Mouse (Mus musculus) stomach, postnatal 0 days (tissue): ENCODE data around the gene Bhlhe40. TPM values are rescaled to one million over a fixed set of nuclear protein-coding genes. Genes with fewer than 3 reads are reported as not detected.

ENCODE experiments used
- ATAC-seq: fragments of 200-750 bp; cut with Nextera tagmentation; 2 replicates; pipeline ENCODE4 v1.8.0; 2017; ENCODE audit not compliant: low FRiP score, low TSS enrichment
- DNase-seq: peaks from one replicate; pipeline ENCODE4 v3.0.0-alpha.2; 2016; ENCODE audit warnings: low spot score
- H3K27ac ChIP-seq: fragments of 300-500 bp; sonication (generic); replicated peaks from 2 replicates; pipeline ENCODE4 v1.5.1; 2014; ENCODE audit warnings: mild to moderate bottlenecking, control low read depth
- H3K27me3 ChIP-seq: fragments of 300-500 bp; sonication (generic); 2 replicates; pipeline ENCODE4 v1.6.1; 2014; ENCODE audit warnings: low read length; ENCODE audit not compliant: control insufficient read depth, insufficient read depth
- H3K36me3 ChIP-seq: fragments of 300-500 bp; sonication (generic); 2 replicates; pipeline ENCODE4 v1.6.1; 2014; ENCODE audit warnings: low read length, mixed read lengths; ENCODE audit not compliant: control insufficient read depth, insufficient read depth
- H3K4me1 ChIP-seq: fragments of 300-500 bp; sonication (generic); replicated peaks from 2 replicates; pipeline ENCODE4 v1.6.1; 2014; ENCODE audit warnings: antibody characterized with exemption; ENCODE audit not compliant: control insufficient read depth, insufficient read depth
- H3K4me2 ChIP-seq: fragments of 300-500 bp; sonication (generic); replicated peaks from 2 replicates; pipeline ENCODE4 v1.6.1; 2014; ENCODE audit warnings: low read depth, mild to moderate bottlenecking, control low read depth, moderate library complexity
- H3K4me3 ChIP-seq: fragments of 300-500 bp; sonication (generic); 2 replicates; pipeline ENCODE4 v1.5.1; 2014; ENCODE audit warnings: low read depth, low read length, control low read depth
- H3K9ac ChIP-seq: fragments of 300-500 bp; sonication (generic); 2 replicates; pipeline ENCODE4 v1.6.1; 2014; ENCODE audit warnings: mild to moderate bottlenecking, low read length, control low read depth, mixed read lengths
- H3K9me3 ChIP-seq: fragments of 300-500 bp; sonication (generic); 2 replicates; pipeline ENCODE4 v1.6.1; 2016; ENCODE audit warnings: low read length; ENCODE audit not compliant: control insufficient read depth
- CTCF ChIP-seq: IDR thresholded peaks from 2 replicates; pipeline ENCODE4 v1.5.1; 2016; ENCODE audit warnings: antibody characterized with exemption, low read depth, mild to moderate bottlenecking, moderate library complexity
- EP300 ChIP-seq: optimal IDR thresholded peaks from 2 replicates; pipeline ENCODE3; 2016; ENCODE audit warnings: antibody characterized with exemption
- WGBS: fragments of 180-500 bp; shearing (Covaris S2); extraction: QIAGEN DNeasy Blood & Tissue Kit; methylation state at CpG from one replicate; pipeline ENCODE4 v1.1.7; 2014; 5-methylcytosine and 5-hydroxymethylcytosine counted together
- polyA plus RNA-seq: library from polyadenylated mRNA; unstranded; fragments of >200 nt; fragmentation: Nextera tagmentation; extraction: Ambion mirVana; gene quantifications from 2 replicates; pipeline ENCODE4 v1.2.1, GENCODE M21; 2015

The Bhlhe40 gene
- polyA plus RNA-seq, 1 experiment from 2014 or later: 28.7 TPM

GRCm38 (mm10) chr6:108665587-108665986, 5.2 kb downstream of the Bhlhe40 start:
- DNase-seq (no peak), ATAC-seq (no peak)
- 58% methylated on average over 5 of the region's 5 CpGs for WGBS
- Histone ChIP-seq H3K4me2 (peak overlapping the region; percentile 3), H3K27me3 (no peaks in the 10 kb centered on the region), H3K9ac (no peak overlapping the region), H3K4me3 (no peak overlapping the region), H3K27ac (no peak overlapping the region), H3K4me1 (peaks cover 8% of the 10 kb centered on the region; the same call in 1 of the 2 replicates), H3K36me3 (peaks cover 6% of the 10 kb centered on the region; the same call in 1 of the 2 replicates), H3K9me3 (no peaks in the 10 kb centered on the region)
- TF ChIP-seq EP300 (no peak), CTCF (no peak)

- Histone ChIP-seq H3K4me1 (peaks cover 8% of the 10 kb centered on the region; the same call in 1 of the 2 replicates), H3K36me3 (peaks cover 6% of the 10 kb centered on the region; the same call in 1 of the 2 replicates), H3K9me3 (no peaks in the 10 kb centered on the region), H3K27ac (no peak overlapping the region), H3K4me3 (no peak overlapping the region), H3K27me3 (no peaks in the 10 kb centered on the region), H3K9ac (no peak overlapping the region), H3K4me2 (no peak overlapping the region)
- DNase-seq (no peak), ATAC-seq (no peak)
- 81% methylated on average over 12 of the region's 12 CpGs for WGBS
- TF ChIP-seq CTCF: no peak
- TF ChIP-seq EP300: no peak
These were observed 6.4 kb downstream of the Bhlhe40 start for GRCm38 (mm10) chr6:108666648-108667488.

- Histone ChIP-seq H3K27ac (peak overlapping the region; percentile 85), H3K4me2 (peak overlapping the region; percentile 54; the same call in 1 of the 2 replicates), H3K27me3 (no peaks in the 10 kb centered on the region), H3K4me1 (peaks cover 8% of the 10 kb centered on the region; the same call in 1 of the 2 replicates), H3K4me3 (no peak overlapping the region), H3K9me3 (no peaks in the 10 kb centered on the region), H3K36me3 (peaks cover 6% of the 10 kb centered on the region; the same call in 1 of the 2 replicates), H3K9ac (no peak overlapping the region)
- TF ChIP-seq CTCF (no peak), EP300 (no peak)
- DNase-seq: peak; percentile 32
- 35% methylated on average over 6 of the region's 6 CpGs for WGBS
- peak; percentile 25 for ATAC-seq
These were observed 7.2 kb downstream of the Bhlhe40 start for GRCm38 (mm10) chr6:108667599-108668021.

GRCm38 (mm10) chr6:108668321-108668786, 7.9 kb downstream of the Bhlhe40 start:
- DNase-seq (peak; percentile 97), ATAC-seq (peak; percentile 97)
- H3K27ac ChIP-seq: peak overlapping the region; percentile 95
- H3K9me3 ChIP-seq: no peaks in the 10 kb centered on the region
- TF ChIP-seq EP300 (peak; percentile 91), CTCF (peak; percentile 14; the same call in 1 of the 2 replicates)
- H3K4me3 ChIP-seq: peak overlapping the region; percentile 21; the same call in 1 of the 2 replicates
- peaks cover 8% of the 10 kb centered on the region; the same call in 1 of the 2 replicates for H3K4me1 ChIP-seq
- WGBS: 2% methylated on average over 30 of the region's 30 CpGs
- peaks cover 6% of the 10 kb centered on the region; the same call in 1 of the 2 replicates for H3K36me3 ChIP-seq
- H3K27me3 ChIP-seq: no peaks in the 10 kb centered on the region
- peak overlapping the region; percentile 54 for H3K4me2 ChIP-seq
- H3K9ac ChIP-seq: peak overlapping the region; percentile 51

GRCm38 (mm10) chr6:108670276-108670675, 9.8 kb downstream of the Bhlhe40 start:
- TF ChIP-seq EP300 (no peak), CTCF (no peak)
- no peaks in the 10 kb centered on the region for H3K27me3 ChIP-seq
- no peak overlapping the region for H3K27ac ChIP-seq
- H3K9ac ChIP-seq: no peak overlapping the region
- H3K4me3 ChIP-seq: no peak overlapping the region
- WGBS: 74% methylated on average over 3 of the region's 3 CpGs
- H3K36me3 ChIP-seq: no peaks in the 10 kb centered on the region
- H3K9me3 ChIP-seq: no peaks in the 10 kb centered on the region
- ATAC-seq (no peak), DNase-seq (no peak)
- H3K4me2 ChIP-seq: no peak overlapping the region
- H3K4me1 ChIP-seq: 0 out of 2 replicates have a peak, but pooled peaks cover 8% of the 10 kb centered on the region
